Mouse (Mus musculus) granulocyte monocyte progenitor cell, adult 5-6 weeks (primary cell): ENCODE measurements around the gene Nwd1. TPM values are rescaled to one million over a fixed set of nuclear protein-coding genes. Genes with fewer than 3 reads are reported as not detected.

ENCODE experiments used
- ATAC-seq: replicated peaks from 2 replicates; pipeline ENCODE4 v1.8.0; 2016; ENCODE audit warnings: mild to moderate bottlenecking, moderate TSS enrichment, inconsistent platforms; ENCODE audit not compliant: poor library complexity, severe bottlenecking
- total RNA-seq, 2 experiments: library from RNA; stranded (forward) in 1 of 2; stranded (reverse) in 1 of 2; fragments of 200-712, 200-1000 nt in 1 of 2; fragments of >200 nt in 1 of 2; fragmentation: Nextera tagmentation in 1 of 2; gene quantifications; 2 replicates each; pipeline ENCODE4 v1.2.3; 2014 to 2017

Nwd1 gene
- total RNA-seq, 2 experiments from 2014 or later = 4.7 to 7.5 TPM

DNA sequence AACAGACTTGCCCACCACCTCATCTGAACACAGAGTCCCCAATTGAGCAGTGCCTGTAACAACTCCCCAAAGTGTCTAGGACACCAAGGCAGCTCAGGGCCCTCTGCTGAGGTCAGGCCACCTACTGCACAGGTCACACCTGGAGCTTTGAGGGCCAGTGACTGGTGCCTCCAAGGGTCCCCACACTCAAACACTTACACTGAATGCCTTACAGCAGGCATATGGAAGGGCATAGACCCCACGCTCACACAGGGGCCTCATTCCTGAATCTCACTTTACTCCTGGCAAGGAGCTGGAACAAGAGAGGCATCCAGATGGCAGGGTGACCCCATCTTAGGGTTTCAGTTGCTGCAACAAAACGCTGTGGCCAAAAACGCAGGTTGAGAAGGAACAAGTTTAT, 113.7 kb downstream of the Nwd1 start:
- ATAC-seq = no peak

DNA sequence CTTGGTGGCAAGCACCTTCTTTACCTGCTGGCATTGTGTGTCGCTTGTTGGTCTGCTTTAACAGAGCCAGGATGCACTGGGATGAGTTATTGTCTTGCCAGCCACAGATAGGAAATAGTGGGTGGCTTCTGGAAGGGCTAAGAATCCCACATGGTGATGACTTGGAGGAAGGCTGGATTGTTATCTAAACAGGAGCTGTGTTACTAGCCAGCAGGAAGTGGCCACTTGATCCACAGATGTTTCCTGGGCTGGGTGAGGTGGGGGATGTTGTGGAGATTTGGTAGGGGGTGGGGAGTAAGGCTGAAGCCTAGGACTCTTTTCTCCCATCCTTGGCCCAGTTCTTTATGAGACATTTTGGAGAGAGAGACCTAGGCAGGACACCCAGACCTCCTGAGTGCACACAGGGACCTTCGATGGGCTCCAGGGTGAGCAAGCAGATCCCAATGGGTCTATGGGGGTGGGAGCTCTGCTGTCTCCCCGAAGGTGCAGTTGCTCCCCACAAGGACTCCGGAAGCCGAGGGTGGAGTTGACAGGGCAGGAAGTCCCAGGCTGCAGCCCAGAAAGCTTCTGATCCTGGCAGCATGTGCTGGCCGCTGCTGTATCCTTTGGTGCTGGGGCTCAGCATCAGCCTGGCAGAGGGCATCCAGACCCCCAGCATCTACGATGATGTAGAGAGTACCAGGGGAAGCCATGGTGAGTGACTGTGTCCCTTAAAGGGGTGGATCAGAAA, 115.0 kb downstream of the Nwd1 start, which contains the start of gene F2rl3:
TSS of gene F2rl3 (plus strand) at position 559 of the 730 bp plus-strand sequence.
- peak; percentile 57 for ATAC-seq

DNA sequence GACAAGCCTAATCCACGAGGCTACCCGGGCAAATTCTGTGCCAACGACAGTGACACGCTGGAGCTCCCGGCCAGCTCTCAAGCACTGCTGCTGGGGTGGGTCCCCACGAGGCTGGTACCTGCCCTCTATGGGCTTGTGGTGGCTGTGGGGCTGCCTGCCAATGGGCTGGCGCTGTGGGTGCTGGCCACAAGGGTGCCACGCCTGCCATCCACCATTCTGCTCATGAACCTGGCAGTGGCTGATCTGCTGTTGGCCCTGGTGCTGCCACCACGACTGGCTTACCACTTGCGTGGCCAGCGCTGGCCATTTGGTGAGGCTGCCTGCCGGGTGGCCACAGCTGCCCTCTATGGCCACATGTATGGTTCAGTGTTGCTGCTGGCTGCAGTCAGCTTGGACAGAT, 115.8 kb downstream of the Nwd1 start:
- ATAC-seq = peak; percentile 59

DNA sequence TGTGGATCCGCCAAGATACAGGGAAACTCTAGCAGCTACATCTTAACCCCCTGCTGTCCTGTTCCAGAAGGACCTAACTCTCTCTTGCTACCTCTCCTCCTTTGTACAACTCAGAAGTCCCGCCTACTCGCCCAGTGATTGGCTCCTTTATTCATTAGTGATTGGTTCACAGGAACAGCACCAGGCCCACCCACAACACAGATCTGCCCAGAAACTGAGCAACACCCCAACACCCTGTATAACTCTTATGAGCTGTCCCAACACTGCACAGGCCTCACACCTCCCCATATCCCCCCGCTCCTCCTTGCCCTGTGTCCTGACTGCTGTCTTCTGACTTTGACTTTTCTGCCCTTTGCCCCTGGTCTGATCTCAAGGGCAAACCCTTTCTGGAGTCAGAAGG, 119.2 kb downstream of the Nwd1 start:
- no peak for ATAC-seq

DNA sequence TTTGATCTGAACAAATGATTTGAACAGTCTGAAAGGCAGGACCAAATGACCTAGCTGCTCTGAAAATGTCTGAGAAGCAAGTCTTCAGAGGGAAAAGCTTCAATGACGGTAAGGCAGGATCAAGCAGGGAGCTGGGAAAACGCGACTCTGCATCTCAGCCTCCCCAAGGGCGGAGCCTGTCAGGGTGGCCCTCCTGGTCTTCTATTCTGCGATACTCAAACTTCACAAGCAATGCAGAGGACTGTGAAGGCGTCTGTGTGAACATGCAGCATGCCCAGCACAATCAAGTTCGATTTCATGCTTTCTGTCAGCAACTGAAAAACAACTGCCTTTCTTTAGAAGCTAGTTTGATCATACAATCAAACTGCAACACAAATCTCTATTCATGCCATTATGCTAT, 120.3 kb downstream of the Nwd1 start:
- no peak for ATAC-seq

Other genes starting within 250 kb of the Nwd1 start
- gene Eps15l1, start 225.3 kb upstream of the Nwd1 start, total RNA-seq (2014; fragmentation: Nextera tagmentation) = 58.3 and 64.3 TPM in 2 replicates
- 34.8 and 38.6 TPM in 2 replicates for gene Eps15l1, start 225.3 kb upstream of the Nwd1 start, total RNA-seq (2017)
- gene Calr3, start 202.8 kb upstream of the Nwd1 start, total RNA-seq (2014; fragmentation: Nextera tagmentation) = 0.34 and 1.5 TPM in 2 replicates
- gene Calr3, start 202.8 kb upstream of the Nwd1 start, total RNA-seq (2017) = 2.2 and 4.7 TPM in 2 replicates
- gene 1700030K09Rik, start 202.8 kb upstream of the Nwd1 start, total RNA-seq (2014; fragmentation: Nextera tagmentation) = 3.6 and 6.4 TPM in 2 replicates
- gene 1700030K09Rik, start 202.8 kb upstream of the Nwd1 start, total RNA-seq (2017) = 6.1 and 7.1 TPM in 2 replicates
- 88.2 and 110 TPM in 2 replicates for gene Cherp, start 171.5 kb upstream of the Nwd1 start, total RNA-seq (2014; fragmentation: Nextera tagmentation)
- 13.3 and 27.7 TPM in 2 replicates for gene Cherp, start 171.5 kb upstream of the Nwd1 start, total RNA-seq (2017)
- 38.6 and 52.6 TPM in 2 replicates for gene Slc35e1, start 154.1 kb upstream of the Nwd1 start, total RNA-seq (2014; fragmentation: Nextera tagmentation)
- 31.0 and 31.1 TPM in 2 replicates for gene Slc35e1, start 154.1 kb upstream of the Nwd1 start, total RNA-seq (2017)
- gene Med26, start 98.4 kb upstream of the Nwd1 start, total RNA-seq (2014; fragmentation: Nextera tagmentation) = 10.9 and 16.1 TPM in 2 replicates
- gene Med26, start 98.4 kb upstream of the Nwd1 start, total RNA-seq (2017) = 6.2 and 6.9 TPM in 2 replicates
- gene Smim7, start 75.6 kb upstream of the Nwd1 start, total RNA-seq (2014; fragmentation: Nextera tagmentation) = 34.6 and 41.1 TPM in 2 replicates
- 30.0 and 46.5 TPM in 2 replicates for gene Smim7, start 75.6 kb upstream of the Nwd1 start, total RNA-seq (2017)
- 1.7 and 2.0 TPM in 2 replicates for gene Tmem38a, start 74.7 kb upstream of the Nwd1 start, total RNA-seq (2014; fragmentation: Nextera tagmentation)
- 0.09 and 0.21 TPM in 2 replicates for gene Tmem38a, start 74.7 kb upstream of the Nwd1 start, total RNA-seq (2017)
- 96.1 and 104 TPM in 2 replicates for gene Sin3b, start 76.6 kb downstream of the Nwd1 start, total RNA-seq (2014; fragmentation: Nextera tagmentation)
- gene Sin3b, start 76.6 kb downstream of the Nwd1 start, total RNA-seq (2017) = 77.1 and 85.0 TPM in 2 replicates
- 2.6 and 3.4 TPM in 2 replicates for gene F2rl3, start 115.2 kb downstream of the Nwd1 start, total RNA-seq (2014; fragmentation: Nextera tagmentation)
- 2.9 and 3.1 TPM in 2 replicates for gene F2rl3, start 115.2 kb downstream of the Nwd1 start, total RNA-seq (2017)